Mouse (Mus musculus) NIH3T3 (cell line): ENCODE results near the gene Gm5134.
A peak's percentile ranks its signal among the peaks of the same experiment; 100 is the strongest.

Source experiments
- DNase-seq: peaks from one replicate; pipeline ENCODE4 v3.0.0-alpha.2; 2012; ENCODE audit warnings: low read depth

Gene Gm5134

DNA sequence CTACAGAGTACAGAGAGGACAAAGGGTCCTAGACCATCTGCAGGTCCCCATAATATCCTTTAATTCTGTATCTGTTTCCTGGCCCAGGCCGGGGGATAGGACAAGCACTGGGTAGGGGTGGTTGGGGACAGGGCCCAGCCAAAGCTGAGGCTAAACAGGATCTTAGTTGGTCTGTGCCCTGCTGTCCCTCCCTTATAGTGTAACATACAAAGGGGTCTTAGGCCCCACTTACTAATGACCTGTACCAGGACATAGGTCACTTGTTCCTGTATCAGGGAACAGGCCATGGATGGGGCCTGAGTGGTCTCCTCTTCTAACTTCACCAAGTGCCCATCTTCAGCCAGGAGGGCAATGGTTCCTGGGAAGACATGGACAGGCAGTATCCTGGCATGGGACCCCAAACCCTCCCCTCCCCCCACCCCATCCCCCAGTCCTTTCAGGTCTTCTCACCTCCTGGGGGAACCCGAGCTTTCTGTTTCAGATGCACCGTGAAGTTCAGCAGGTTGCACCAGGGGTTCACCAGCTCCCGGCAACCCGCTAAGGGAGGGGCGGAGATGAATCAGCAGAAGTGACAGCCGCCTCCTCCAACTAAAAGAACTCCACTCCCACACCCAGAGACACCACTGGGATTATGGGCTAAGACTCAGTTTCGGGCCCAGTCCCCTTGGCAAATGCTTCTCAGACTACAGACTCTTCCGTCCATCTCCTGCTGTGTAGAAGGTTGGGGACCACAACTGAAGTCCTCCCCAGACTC is 14.7 kb upstream of the Gm5134 start:
- DNase-seq, result no peak

DNA sequence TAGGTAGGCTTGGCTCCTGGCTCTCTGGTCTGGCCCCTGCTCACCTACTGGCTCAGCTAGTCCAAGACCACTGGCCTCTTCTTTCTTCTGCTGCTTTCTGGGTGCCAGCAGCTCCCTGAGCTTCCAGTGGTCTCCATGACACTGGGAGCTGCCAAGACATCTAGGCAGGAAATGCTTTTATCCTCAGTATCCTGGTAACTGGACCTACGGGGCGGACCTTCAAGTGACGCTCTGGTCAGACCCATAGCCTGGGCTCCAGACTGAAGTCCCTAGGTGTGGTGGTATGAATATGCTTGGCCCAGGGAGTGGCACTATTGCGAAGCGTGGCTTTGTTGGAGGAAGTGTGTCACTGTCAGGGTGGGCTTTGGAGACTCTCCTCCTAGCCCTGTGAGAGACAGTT is 13.8 kb upstream of the Gm5134 start, which contains the start of gene Gm867:
Gene Gm867 (minus strand): TSS at position 153 of the 400 bp plus-strand sequence.
- no peak for DNase-seq

DNA sequence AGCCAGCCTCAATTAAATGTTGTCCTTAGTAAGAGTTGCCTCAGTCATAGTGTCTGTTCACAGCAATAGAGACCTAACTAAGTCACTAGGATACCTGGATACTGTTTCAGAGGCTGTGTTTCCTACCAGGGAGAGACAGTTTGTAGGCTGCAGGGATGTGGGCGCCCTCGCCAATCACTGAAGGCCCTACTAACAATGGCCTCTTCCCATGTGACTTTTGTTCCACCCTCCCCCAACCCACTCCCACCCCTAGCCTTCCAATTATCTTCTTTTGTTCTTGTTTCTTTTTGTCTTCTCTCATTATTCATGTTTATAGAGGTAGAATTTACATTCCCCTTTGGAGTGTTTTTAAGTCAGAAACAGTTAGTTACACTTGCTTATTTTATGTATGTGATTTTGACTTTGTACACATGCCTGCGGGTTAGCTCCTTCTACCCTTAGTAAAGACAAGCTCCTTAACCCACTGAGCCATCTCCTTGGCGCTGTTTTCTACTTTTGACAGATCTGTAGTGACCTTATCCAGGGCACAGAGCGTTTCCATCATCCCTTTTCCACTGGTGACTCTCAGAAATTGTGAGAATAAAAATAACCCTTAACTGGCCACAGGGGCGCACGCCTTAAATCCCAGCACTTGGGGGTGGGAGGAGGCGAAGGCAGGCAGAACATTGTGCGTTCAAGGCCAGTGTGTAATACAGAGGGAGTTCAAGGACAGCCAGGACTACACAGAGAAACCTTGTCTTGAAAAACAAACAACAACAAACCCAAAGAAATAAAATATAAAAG is 13.1 kb upstream of the Gm5134 start:
- DNase-seq, result no peak

DNA sequence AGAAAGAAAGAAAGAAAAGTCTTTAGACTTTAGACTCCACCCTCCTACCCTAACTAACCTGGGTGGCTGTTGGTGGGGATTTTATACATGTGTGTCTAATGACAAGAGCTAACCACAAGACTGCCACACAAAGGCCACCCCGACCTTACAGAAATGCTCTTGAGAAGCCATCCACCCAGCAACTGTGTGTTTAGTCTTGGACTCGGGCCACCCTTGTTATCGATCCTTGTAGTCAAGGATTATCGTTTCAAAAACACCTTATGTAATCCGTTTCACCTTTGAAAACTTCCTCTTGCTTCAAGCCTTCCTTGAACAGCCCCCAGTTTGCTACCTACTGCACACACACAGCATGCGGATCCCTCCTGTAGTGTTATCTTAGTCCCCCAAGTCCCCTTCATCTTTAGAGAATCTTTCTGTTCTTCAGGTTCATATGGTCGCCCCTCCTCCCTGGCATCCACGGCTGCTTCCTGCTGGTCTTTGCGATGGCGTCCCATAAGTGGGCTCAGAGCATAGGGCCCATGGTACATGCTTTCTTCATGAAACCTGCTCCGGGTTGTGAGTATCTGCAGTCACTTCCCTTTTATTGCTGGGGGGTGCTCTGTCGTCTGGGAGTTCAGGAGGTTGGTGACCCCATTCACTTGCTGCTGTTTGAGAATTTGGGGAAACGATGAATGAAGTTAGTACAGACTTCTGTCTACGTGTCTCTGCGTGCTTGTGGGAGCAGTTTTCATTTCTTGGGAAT is 11.4 kb upstream of the Gm5134 start, which contains the start of gene Vpreb3:
Gene Vpreb3 (plus strand): TSS at position 322 of the 742 bp plus-strand sequence.
- DNase-seq, result no peak

DNA sequence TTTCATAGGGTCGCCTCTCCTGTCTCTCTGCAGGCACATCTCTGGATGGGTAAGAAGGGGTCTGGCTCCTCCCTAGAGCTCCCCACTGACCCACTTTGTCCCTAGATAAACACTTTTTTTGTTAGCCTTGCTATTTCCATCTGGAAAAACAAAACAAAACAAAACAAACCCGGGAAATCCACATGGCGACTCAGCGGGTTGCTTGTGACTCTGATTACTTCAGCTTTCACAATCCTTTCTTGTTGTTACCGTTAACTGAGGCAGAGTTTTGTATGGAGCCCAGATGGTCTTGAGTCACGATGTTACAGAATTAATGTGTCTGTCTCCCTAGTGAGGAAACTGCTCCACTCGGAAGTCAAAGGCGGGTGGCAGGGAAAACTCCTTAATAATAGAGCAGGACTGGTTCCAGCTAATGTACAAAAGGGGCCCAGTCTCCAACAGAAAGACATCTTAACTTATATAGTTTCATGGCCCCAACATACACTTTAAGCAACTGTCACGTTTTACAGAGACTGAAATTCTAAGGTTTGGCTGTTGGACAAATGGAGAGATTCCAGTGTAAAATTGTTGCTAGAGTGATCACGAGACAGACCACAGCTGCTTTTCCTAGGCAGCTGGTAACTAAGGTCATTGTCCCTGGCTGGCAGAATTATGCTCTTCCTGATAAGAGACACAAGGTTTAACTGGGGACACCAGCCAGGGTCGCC is 10.1 kb upstream of the Gm5134 start:
- DNase-seq, result peak; percentile 71

DNA sequence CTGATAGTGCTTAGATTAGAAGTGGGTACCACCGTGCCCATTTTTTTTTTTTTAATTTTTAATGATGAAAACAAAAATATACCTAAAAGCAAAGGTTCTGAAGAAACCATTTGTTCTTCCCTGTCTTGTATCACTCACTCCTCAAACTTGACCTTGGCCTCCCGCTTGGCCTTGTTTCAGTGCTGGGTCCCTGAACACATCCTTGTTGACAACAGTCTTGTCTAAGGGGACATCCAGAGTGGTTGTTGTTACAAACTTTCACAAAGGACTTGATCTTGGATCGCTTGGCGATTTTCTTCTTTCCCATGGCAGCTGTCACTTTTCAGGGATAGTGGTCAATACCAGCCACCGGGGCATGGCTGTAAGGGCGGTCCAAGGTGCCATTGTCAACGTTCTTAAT is 9.1 kb upstream of the Gm5134 start:
- no peak for DNase-seq

DNA sequence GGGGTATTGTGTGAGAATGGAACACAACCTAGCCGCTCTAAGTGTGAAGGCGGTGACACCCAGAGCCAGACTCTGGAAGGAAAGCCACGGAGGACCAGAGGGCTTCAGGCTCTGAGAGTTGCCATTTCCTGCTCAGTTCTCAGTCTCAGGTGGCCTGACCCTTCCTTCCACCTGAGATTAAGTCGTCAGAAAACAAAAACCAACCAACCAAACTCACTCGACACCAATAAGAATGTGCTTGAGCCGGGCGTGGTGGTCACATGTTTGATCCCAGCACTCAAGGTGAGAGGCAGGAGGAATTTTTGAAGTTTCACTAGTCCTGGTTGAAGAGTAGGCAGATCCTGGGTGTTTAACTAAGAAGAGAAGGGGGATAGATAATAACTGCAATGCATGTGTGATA is 8.4 kb upstream of the Gm5134 start:
- no peak for DNase-seq

DNA sequence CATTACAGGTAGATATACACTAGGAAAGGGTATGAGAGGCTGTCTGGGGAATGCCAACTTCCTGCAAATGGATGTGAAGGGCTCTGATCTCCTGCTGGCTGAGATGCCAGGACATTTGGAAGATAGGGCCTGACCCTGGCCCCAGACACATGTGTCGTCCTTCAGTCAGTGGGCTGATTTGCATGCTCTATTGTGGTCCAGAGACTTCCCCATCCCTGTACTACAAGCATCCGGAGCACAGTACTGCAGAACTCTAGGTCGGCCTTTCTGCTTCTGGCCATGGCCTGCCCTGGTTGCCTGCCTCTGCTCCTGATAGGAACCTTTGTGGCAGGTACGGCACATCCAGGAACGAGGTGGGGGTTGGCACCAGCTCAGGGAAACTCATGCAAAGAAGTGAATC is 6.2 kb upstream of the Gm5134 start:
- DNase-seq, result no peak

DNA sequence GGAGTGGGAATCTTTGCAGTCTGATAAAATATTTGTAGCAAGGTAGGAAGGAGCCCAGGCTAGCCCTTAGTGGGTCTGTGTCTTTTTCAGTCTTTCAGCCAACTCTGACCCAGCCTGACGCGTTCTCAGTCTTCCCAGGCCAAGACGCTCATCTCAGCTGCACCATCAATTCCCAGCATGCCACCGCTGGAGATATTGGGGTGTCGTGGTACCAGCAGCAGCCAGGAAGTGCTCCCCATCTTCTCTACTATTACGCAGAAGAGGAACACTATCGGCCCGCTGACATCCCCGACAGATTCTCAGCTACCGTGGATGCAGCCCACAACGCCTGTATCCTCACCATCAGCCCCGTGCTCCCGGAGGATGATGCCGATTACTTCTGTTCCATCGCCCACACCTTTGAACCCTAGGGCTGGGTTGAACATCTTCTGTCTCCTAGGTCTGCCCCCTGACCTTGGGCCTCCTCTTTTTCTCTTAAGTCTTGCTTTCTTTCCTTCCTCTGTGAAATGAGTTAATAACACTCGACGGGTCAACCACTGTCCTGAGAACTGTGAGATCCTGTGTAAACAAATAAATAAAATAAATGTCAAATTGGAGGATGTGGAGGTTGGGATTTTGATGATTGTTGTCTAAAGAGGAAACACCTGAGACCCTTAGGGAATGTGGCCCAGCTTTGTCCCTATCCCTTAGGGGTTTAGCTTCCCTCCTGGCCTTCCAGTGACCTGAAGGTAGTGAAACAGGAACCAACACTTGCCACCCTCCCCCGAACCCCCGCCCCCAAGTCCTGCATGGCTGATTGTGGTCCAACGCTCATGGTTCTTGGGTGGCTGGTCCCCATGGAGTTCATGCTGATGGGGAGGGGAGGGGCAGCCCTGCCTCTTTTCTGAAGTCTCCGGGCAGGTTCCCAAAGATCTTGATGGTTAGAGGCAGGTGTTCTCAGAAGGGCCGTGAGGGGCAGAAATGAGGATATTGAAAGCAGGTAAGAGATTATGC is 5.0 kb upstream of the Gm5134 start:
- DNase-seq, result no peak

DNA sequence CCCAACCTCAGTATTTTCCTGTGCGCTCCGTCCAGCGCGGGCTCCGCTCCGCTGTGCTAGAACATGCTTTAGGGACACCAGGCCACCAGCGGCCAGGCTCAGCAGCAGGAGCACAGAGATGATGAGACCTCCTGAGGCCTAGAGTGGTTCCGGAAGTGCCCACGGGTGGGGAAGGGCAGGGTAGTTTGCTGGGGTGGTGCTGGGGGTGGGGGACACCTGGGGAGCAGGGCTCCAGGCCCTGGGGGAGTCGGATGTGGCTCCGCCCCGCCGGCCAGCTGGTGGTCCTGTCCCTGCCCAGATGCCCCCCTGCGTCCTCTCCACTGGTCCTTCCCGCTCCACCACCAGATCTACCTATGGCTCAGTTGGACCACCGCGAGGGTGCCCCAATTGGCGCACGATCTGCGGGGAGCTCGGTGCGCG is 3.5 kb upstream of the Gm5134 start:
- DNase-seq, result no peak

DNA sequence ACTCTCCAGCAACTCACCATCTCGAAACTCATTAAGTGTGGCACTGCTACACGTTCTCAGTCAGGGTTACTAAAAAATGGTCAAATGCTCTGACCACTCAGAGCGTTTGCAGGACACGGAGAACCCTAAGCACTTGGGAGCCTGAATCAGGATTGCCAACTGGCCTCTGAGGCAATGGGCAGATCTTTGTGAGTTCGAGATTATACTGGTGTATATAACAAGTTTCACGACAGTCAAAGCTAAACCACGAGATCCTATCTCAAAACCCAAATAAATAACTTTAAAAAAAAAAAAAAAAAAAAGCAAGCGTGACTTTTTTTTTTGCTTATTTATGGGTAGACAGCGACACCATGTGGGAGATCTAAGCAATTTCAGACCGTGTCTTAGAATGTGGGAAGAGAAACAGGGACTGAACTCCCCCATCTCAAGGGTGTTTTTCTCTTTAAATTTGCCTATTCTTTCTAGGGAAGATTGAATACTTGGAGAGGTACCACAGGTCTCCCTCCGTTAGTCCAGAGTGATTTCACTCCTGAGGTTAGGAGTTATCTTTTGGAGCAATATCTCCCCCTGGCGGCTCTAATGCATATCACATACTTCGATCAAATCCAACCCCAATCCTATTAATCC is 2.8 kb upstream of the Gm5134 start:
- DNase-seq, result peak; percentile 82

DNA sequence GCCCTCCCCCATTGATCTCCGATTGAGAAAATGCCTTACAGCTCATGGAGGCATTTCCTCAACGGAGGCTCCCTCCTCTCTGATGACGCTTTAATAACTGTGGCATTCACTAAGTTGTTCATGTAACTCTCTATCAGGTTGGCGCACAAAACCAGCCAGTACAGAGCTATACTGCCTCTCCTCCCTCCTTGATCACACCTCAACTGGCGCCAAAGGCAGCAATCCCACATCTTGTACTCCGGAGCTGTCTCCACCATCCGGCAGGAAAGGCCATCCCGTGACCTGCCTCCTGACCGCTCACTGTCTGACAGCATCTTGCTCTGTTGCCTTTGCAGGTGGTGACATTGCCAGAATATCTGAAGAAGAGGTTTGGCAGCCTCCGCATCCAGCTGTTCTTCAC is 19.5 kb downstream of the Gm5134 start:
- no peak for DNase-seq

DNA sequence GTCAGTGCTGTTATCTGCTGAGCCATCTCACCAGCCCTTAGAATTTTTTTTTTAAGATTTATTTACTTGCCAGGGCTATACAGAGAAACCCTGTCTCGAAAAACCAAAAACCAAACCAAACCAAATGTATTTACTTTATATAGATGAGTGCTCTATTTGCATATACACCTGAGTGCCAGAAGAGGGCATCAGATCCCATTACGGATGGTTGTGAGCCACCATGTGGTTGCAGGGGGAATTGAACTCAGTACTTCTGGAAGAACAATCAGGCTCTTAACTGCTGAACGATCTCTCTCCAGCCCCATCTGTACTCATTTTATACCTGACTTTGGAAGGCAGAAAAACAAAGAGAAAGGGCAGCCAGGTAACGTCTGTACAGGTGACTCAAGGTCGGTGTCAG is 20.9 kb downstream of the Gm5134 start:
- DNase-seq, result peak; percentile 59

DNA sequence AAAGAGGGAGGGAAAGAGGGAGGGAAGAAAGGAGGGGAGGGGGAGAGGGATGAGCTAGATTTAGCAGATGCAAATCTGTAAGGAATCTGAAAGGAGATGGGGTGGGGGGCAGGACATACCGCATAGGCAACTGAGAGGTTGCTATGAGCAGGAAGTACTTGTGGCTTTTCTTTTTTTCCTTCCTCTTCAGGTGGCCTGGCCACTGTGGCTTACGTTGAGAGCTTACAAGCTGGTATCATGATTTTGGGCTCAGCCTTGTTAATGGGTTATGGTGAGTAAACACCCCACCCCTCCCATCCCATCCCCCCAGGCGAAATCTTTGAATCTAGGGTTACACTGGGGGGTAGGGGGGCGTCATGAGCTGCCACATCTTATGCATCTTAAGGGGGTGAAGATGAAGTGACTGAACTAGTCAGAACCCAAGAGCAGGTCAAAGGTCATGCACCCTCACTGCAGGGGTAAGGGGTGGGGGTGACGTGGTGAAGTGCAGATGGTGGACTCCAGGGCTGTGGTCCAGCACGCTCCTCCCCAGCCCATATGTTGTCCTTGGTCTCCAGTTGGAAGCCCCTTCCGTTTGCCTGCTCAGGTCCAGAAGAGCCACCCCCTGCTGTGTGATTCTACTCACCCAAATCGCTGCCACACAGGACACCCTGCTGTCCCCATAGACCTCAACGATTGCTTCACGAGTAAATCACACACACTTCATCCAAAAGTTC is 24.0 kb downstream of the Gm5134 start:
- DNase-seq, result no peak

DNA sequence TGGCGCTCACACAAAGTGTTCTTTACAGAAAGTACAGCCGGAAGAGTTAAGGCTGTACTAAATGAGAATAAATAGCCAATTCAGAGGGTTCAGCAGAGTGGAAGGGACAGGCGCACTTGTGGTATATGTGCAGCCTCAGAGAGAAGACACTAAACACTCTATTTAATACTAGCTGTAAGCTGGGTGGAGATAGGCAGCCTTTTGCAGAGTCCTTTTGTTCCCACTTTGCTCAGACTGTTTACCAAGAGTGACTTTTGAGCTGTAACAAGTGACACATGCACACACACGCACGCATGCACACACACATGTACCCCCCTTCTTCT is 24.5 kb downstream of the Gm5134 start:
- DNase-seq, result no peak

DNA sequence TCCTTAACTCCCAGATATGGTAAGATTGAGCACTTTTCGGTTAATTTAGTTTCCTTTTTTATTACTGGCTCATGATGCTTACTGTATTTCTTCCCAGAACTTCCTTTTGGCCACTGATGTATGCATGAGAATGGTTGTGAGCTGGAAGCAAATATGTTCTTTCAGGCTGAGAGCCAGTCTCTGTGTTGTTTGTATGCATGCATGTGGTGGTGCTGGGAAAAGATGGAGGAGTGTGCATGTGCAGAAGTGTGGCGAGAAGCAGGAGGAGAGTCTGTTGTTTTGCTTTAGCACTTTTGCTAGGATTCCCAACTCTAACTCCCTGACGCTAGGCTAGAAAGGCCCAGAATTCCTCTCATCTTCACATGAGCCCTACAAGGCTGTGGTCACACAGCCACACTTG is 25.1 kb downstream of the Gm5134 start:
- no peak for DNase-seq

DNA sequence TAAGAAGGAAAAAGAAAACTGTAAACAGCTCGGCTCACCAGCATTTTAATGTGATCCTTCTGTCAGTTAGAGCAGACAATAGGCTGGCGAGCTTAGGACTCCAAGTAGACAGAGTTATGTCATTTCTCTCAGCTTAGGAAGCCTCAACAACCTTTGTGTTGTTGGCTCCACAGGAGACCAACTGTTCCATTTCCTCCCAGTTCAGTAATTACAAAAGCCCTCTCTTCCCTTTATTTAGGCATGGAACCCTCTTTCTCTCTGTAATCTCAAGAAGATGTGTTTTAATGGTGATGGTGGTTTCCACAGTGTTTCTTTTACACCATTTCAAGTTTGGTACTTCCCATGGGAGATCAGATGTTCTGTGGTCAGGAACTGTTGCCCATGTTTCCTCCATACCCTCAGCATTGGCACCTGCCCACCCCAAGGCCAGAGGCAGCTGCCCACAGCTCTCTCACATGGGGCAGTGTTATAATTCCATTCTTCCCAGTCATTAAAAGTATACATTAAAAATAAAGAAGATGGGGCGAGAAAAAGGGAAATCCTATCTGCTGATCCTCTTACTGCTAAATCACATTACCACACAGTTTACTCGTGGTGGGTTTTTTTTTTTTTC is 36.2 kb downstream of the Gm5134 start:
- no peak for DNase-seq

DNA sequence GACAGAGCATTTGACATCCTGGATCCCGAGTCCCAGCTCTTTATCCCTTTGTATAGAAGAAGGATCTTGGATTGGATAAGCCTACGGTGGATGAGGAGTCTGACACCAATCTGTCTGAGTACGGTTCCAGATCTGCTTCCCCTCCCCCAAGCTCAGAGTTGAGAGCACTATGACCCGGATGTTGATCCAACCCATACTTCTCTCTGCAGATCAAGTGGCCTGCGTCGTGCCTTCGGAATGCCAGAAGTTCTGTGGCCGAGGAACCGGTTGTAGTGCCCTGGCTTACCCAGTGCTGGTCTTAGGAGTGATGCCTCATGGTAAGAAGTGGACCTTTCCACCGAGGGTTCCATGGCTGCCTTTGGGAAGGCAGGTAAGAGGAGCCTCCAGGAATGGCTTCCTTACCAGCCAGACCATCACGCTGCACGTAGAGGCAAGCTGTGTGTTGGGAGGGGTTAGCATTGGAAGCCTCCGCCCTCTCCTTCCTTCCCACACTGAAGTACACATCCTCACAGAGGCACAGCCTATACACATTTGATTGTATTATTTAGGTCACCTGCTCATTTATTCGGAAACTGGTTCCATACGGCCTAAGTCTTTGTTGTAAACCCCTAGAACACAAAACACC is 39.4 kb downstream of the Gm5134 start:
- no peak for DNase-seq
